8 mouse cellular contexts compared by ENCODE assay signal in the genomic region with DNA sequence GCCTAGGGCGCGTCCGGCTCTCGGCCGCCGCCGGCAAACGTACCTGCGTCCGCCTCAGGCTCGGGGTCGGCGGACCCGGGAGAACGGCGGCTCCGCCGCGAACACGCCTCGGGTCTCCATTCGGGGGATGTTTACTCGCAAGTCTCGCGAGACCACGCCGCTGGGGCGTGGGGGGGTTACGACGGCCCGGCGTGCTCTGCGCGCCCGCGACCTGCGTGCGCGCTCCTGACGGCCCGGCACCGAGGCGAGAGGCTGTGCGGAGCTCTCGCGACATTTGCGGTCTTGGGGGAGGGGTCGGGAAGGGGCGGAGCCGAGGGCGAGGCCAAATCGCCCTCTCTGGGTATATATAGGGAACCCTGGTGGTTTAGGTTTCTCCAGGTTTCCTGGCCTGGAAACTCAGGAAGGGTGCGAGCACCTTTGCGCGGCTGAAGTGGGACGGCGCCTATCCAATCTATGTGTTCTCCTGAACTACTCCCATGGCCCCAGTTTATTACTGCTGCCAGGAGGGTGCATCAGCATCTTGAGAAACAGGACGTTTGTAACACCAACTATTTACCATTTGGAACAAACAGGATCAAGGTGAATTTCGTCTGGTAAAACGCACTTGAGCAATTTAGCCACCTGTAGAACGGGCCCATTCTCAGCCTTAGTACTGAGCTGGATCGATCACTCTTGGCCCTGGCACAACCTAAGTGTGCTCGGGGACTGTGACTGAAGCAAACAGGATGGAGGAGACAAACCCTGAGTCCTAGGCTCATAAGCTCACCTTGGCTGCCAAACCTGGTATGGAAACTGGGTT. TPM values are rescaled to one million over a fixed set of nuclear protein-coding genes. Genes with fewer than 3 reads are reported as not detected.
DNase-seq lines count a peak whose midpoint lies in the region; ATAC-seq and TF ChIP-seq lines count a peak whose summit lies in the region.

TSS of gene Mbtps1 (minus strand) at position 133 of the 799 bp plus-strand sequence.

- TF ChIP-seq POLR2A in cortical plate, adult 2 months (IDR thresholded peaks at IDR 0.05; ENCODE audit: extremely low read depth, insufficient read depth, low read length), result peak; percentile 91

- TF ChIP-seq CTCF in cortical plate, adult 2 months (IDR thresholded peaks at IDR 0.05; ENCODE audit: extremely low read depth, insufficient read depth, low read length), result no peak

- peak; percentile 90 for ATAC-seq in activated CD4-positive, CD25-positive, alpha-beta regulatory T cell, adult 4 months
- peak; percentile 96 for ATAC-seq in megakaryocyte progenitor cell, adult 5-6 weeks (replicated peaks; ENCODE audit: poor library complexity)

- peak within 1 kb of the TSS; percentile 92 for H3K4me3 ChIP-seq in cortical plate, adult 2 months (ENCODE audit: insufficient read depth, low read length)

- peak; percentile 98 for DNase-seq in gastrocnemius, postnatal 10 days
- DNase-seq in induced T-regulatory cell, adult 2 months (ENCODE audit: low read depth), result peak; percentile 99
- DNase-seq in left cerebral cortex, adult 9 months (ENCODE audit: low spot score in 2 of 2), result peak; percentile 93 to 97
- peak; percentile 97 for DNase-seq in right cerebral cortex, postnatal 14 days
- peak; percentile 97 to 99 for DNase-seq in urinary bladder, postnatal 36 days (ENCODE audit: low spot score in 2 of 2)

- peaks cover 2% of the 10 kb centered on the region; the same call in 1 of the 2 replicates for H3K4me1 ChIP-seq in cortical plate, adult 2 months (ENCODE audit: control insufficient read depth, insufficient read depth, low read length)

- H3K27ac ChIP-seq in cortical plate, adult 2 months (ENCODE audit: insufficient read depth, low read length), result peak within 1 kb of the TSS; percentile 88

RNA-seq across cellular contexts. Expression of gene Mbtps1, which starts in this region (rescaled TPM):
- 10 to 100 TPM; 28.6 to 44.1 TPM for polyA plus RNA-seq in activated CD4-positive, CD25-positive, alpha-beta regulatory T cell, adult 4 months (2017; shearing (Covaris generic))
- 63.1 and 66.1 TPM in 2 replicates for polyA plus RNA-seq in cortical plate, adult 2 months (2012; rRNA removed)
- total RNA-seq in gastrocnemius, postnatal 10 days (2021), result 10 to 100 TPM; 55.4 to 65.0 TPM
- total RNA-seq in megakaryocyte progenitor cell, adult 5-6 weeks (2015), result 36.4 and 40.2 TPM in 2 replicates
- total RNA-seq in megakaryocyte progenitor cell, adult 5-6 weeks (2017), result 38.7 and 41.3 TPM in 2 replicates

Comparison
In these comparisons a context has a peak if more than half of its experiments do, and no peak if none do; other contexts are left out.
1. Peak in every context shown above with its lines: DNase-seq, ATAC-seq, H3K4me3 ChIP-seq and H3K27ac ChIP-seq.